Mouse (Mus musculus) forebrain, postnatal 0 days (tissue): ENCODE measurements around the gene Ip6k2. TPM values are rescaled to one million over a fixed set of nuclear protein-coding genes. Genes with fewer than 3 reads are reported as not detected.

Source experiments
- ATAC-seq: fragments of 200-750 bp; cut with Nextera tagmentation; 2 replicates; pipeline ENCODE4 v1.8.0; 2017; ENCODE audit warnings: mild to moderate bottlenecking, moderate library complexity
- DNase-seq: peaks from one replicate; pipeline ENCODE4 v3.0.0-alpha.2; 2015
- H3K27ac ChIP-seq: fragments of 300-500 bp; sonication (generic); 2 replicates; pipeline ENCODE4 v1.5.1; 2014; ENCODE audit warnings: low read depth, mild to moderate bottlenecking, antibody characterized with exemption, low read length, moderate library complexity, mixed read lengths
- H3K27me3 ChIP-seq: fragments of 300-500 bp; sonication (generic); 2 replicates; pipeline ENCODE4 v1.6.1; 2014; ENCODE audit warnings: mild to moderate bottlenecking, low read length, mixed read lengths; ENCODE audit not compliant: insufficient read depth
- H3K36me3 ChIP-seq: fragments of 300-500 bp; sonication (generic); 2 replicates; pipeline ENCODE4 v1.6.1; 2014; ENCODE audit warnings: mild to moderate bottlenecking, moderate library complexity; ENCODE audit not compliant: insufficient read depth
- H3K4me1 ChIP-seq: fragments of 300-500 bp; sonication (generic); 2 replicates; pipeline ENCODE4 v1.6.1; 2014; ENCODE audit warnings: antibody characterized with exemption; ENCODE audit not compliant: insufficient read depth
- H3K4me2 ChIP-seq: fragments of 300-500 bp; sonication (generic); 2 replicates; pipeline ENCODE4 v1.6.1; 2014; ENCODE audit warnings: low read depth, mild to moderate bottlenecking, moderate library complexity
- H3K4me3 ChIP-seq: fragments of 300-500 bp; sonication (generic); 2 replicates; pipeline ENCODE4 v1.5.1; 2014; ENCODE audit warnings: low read depth, low read length, mixed read lengths
- H3K9ac ChIP-seq: fragments of 300-500 bp; sonication (generic); 2 replicates; pipeline ENCODE4 v1.6.1; 2014; ENCODE audit warnings: mild to moderate bottlenecking
- H3K9me3 ChIP-seq: fragments of 300-500 bp; sonication (generic); 2 replicates; pipeline ENCODE4 v1.6.1; 2016; ENCODE audit warnings: low read length
- CTCF ChIP-seq: sonication (generic); IDR thresholded peaks from 2 replicates; pipeline ENCODE4 v1.5.1; 2016; ENCODE audit warnings: antibody characterized with exemption, control low read depth, low read depth
- WGBS: fragments of 180-500 bp; shearing (Covaris S2); extraction: QIAGEN DNeasy Blood & Tissue Kit; methylation state at CpG from one replicate; pipeline ENCODE4 v1.1.7; 2014; 5-methylcytosine and 5-hydroxymethylcytosine counted together
- polyA plus RNA-seq: library from polyadenylated mRNA; unstranded; fragments of >200 nt; fragmentation: Nextera tagmentation; extraction: Ambion mirVana; gene quantifications from 2 replicates; pipeline ENCODE4 v1.2.1, GENCODE M21; 2015
- total RNA-seq: library from RNA; depleted of rRNA; stranded (reverse); fragments of >200 nt; gene quantifications from 2 replicates; pipeline ENCODE4 v1.2.3, GENCODE M21; 2014; rRNA removed

The Ip6k2 gene
- 136 and 140 TPM in 2 replicates for total RNA-seq
- 218 and 226 TPM in 2 replicates for polyA plus RNA-seq

- peak within 1 kb of the TSS; percentile 91 for H3K4me3 ChIP-seq
- H3K27me3 ChIP-seq = no peaks in the 10 kb centered on the region
- peaks cover 34% of the 10 kb centered on the region for H3K4me1 ChIP-seq
- H3K36me3 ChIP-seq = 0 out of 2 replicates have a peak, but pooled peaks cover 3% of the 10 kb centered on the region
- peak within 1 kb of the TSS; percentile 96 for H3K9ac ChIP-seq
- 3% methylated on average over 56 of the region's 56 CpGs for WGBS
- DNase-seq (peak; percentile 97), ATAC-seq (peak; percentile 99)
- no peaks in the 10 kb centered on the region for H3K9me3 ChIP-seq
- no peak for TF ChIP-seq CTCF
- H3K4me2 ChIP-seq = peak within 1 kb of the TSS; percentile 58
- H3K27ac ChIP-seq = peak within 1 kb of the TSS; percentile 95
These were observed at the start of gene Ip6k2 for GRCm38 (mm10) chr9:108783548-108784463. TSS of gene Ip6k2 (plus strand) at chr9:108783796.

GRCm38 (mm10) chr9:108734626-108735025 lies 49.0 kb upstream of the Ip6k2 start:
- H3K27ac ChIP-seq = no peak overlapping the region
- no peak for DNase-seq
- no peaks in the 10 kb centered on the region for H3K4me1 ChIP-seq
- no peak for TF ChIP-seq CTCF
- no peak overlapping the region for H3K9ac ChIP-seq
- no peak for ATAC-seq
- H3K4me2 ChIP-seq = no peak overlapping the region
- no peak overlapping the region for H3K4me3 ChIP-seq
- H3K36me3 ChIP-seq = peaks cover 37% of the 10 kb centered on the region
- no peaks in the 10 kb centered on the region for H3K27me3 ChIP-seq
- no peaks in the 10 kb centered on the region for H3K9me3 ChIP-seq

DNA sequence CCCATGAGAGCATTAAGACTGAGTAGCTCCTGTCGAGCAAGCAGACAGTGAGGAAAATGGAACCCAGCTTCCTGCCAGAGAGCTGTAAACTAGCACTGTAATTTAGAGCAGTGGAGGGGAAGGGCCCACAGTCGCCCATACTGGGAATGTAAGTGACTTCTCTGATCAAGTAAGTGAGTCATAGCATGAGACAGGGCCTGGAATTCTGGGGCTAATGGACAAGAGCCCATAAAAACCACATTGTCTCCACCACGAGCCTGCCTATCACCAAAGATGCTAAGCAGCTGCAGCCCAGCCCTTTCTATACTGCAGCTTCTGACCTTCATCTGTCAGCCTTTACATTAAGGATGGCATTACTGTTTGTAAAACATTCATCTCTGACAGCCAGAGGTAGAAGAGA lies 44.4 kb upstream of the Ip6k2 start:
- no peak overlapping the region for H3K4me2 ChIP-seq
- no peaks in the 10 kb centered on the region for H3K27me3 ChIP-seq
- H3K36me3 ChIP-seq = peaks cover 46% of the 10 kb centered on the region
- no peak overlapping the region for H3K9ac ChIP-seq
- WGBS = 58% methylated on average over 3 of the region's 3 CpGs
- no peak for DNase-seq
- H3K9me3 ChIP-seq = no peaks in the 10 kb centered on the region
- no peak overlapping the region for H3K27ac ChIP-seq
- no peaks in the 10 kb centered on the region for H3K4me1 ChIP-seq
- no peak for TF ChIP-seq CTCF
- H3K4me3 ChIP-seq = no peak overlapping the region
- ATAC-seq = no peak

- Histone ChIP-seq H3K9me3 (no peaks in the 10 kb centered on the region), H3K4me1 (no peaks in the 10 kb centered on the region), H3K9ac (no peak overlapping the region), H3K36me3 (peaks cover 44% of the 10 kb centered on the region), H3K4me2 (no peak overlapping the region), H3K27me3 (no peaks in the 10 kb centered on the region), H3K27ac (no peak overlapping the region), H3K4me3 (no peak overlapping the region)
- peak; percentile 53 for TF ChIP-seq CTCF
- DNase-seq = no peak
- WGBS = 84% methylated on average over 1 of the region's 1 CpGs
- ATAC-seq = no peak
These were observed 43.5 kb upstream of the Ip6k2 start for GRCm38 (mm10) chr9:108740062-108740461.

DNA sequence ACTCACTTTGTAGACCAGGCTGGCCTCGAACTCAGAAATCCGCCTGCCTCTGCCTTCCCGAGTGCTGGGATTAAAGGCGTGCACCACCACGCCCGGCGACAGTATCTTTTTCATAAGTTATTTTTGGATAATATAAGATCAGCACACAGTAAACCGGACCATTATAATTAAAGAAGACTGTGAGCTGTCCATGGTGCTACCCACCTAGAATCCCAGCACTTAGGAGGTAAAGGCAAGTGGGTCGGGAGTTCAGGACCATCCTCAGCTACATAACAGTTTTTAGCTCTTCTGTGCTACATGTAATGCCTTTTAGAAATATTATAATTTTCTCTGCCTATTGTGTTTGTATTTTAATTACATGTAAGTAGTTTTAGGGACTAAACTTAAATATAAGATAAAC lies 41.5 kb upstream of the Ip6k2 start:
- no peak for ATAC-seq
- H3K36me3 ChIP-seq = peaks cover 56% of the 10 kb centered on the region

GRCm38 (mm10) chr9:108746876-108747499 lies 36.6 kb upstream of the Ip6k2 start:
- peaks cover 72% of the 10 kb centered on the region for H3K36me3 ChIP-seq
- no peaks in the 10 kb centered on the region for H3K4me1 ChIP-seq
- H3K27ac ChIP-seq = no peak overlapping the region
- no peak for TF ChIP-seq CTCF
- ATAC-seq (no peak), DNase-seq (no peak)
- no peak overlapping the region for H3K4me3 ChIP-seq
- H3K27me3 ChIP-seq = no peaks in the 10 kb centered on the region
- 89% methylated on average over 14 of the region's 14 CpGs for WGBS
- no peak overlapping the region for H3K9ac ChIP-seq
- H3K4me2 ChIP-seq = no peak overlapping the region
- H3K9me3 ChIP-seq = no peaks in the 10 kb centered on the region

More for the DNA sequence above, 41.5 kb upstream of the Ip6k2 start:
- Histone ChIP-seq H3K27me3 (no peaks in the 10 kb centered on the region), H3K9ac (no peak overlapping the region), H3K4me3 (no peak overlapping the region), H3K9me3 (no peaks in the 10 kb centered on the region), H3K27ac (no peak overlapping the region), H3K4me1 (no peaks in the 10 kb centered on the region), H3K4me2 (no peak overlapping the region)
- no peak for TF ChIP-seq CTCF
- 93% methylated on average over 9 of the region's 9 CpGs for WGBS
- DNase-seq = no peak

DNA sequence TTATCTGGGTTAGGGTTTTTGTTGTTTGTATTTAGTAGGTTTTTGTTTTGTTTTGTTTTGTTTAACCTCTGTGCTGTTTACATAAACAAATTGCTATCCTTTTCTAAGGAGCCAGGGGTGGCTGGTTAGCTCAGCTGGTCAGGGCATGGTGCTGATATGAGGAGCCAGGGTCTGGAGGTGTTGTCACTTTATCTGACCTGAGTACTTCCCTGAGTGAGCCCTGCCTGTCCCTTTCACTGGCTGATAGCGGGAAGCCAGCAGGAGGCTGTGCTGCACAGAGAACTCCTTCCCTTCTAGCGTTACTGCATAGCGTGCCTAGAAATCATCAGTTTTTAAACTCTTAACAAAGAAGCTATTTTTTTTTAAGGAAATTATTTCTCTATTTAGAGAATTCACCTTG lies 35.9 kb upstream of the Ip6k2 start:
- Histone ChIP-seq H3K4me3 (no peak overlapping the region), H3K4me1 (no peaks in the 10 kb centered on the region), H3K9ac (no peak overlapping the region), H3K27ac (no peak overlapping the region), H3K36me3 (peaks cover 65% of the 10 kb centered on the region), H3K9me3 (no peaks in the 10 kb centered on the region), H3K27me3 (no peaks in the 10 kb centered on the region), H3K4me2 (no peak overlapping the region)
- 82% methylated on average over 3 of the region's 3 CpGs for WGBS
- DNase-seq (no peak), ATAC-seq (no peak)
- TF ChIP-seq CTCF = no peak
